Comparison of ENCODE assay signal across 9 mouse cellular contexts in genomic region chr10:123091737-123092136, GRCm38 (mm10). TPM values are rescaled to one million over a fixed set of nuclear protein-coding genes. Genes with fewer than 3 reads are reported as not detected.
DNase-seq lines count a peak whose midpoint lies in the region; ATAC-seq and TF ChIP-seq lines count a peak whose summit lies in the region.
"Had no signal": no experiment of that assay in that cellular context is flagged by ENCODE, and none has a peak within 500 bp of the region (broad histone marks: within the 10 kb centered on the region; RNA-seq: fewer than 3 reads in every experiment).

No protein-coding gene starts in this region.

- 0 out of 2 replicates have a peak, but pooled peaks have one; percentile 15 for TF ChIP-seq EP300 in heart, adult 2 months (IDR thresholded peaks at IDR 0.05; ENCODE audit: insufficient read depth, low read depth, low read length)
- TF ChIP-seq EP300 in lung, postnatal 0 days (IDR thresholded peaks at IDR 0.05) = no peak

- H3K27ac ChIP-seq in heart, adult 2 months = no peak overlapping the region
- H3K27ac ChIP-seq in heart, embryonic 11.5 days (ENCODE audit: low read depth, low read length) = no peak overlapping the region
- no peak overlapping the region for H3K27ac ChIP-seq in forebrain, embryonic 16.5 days (ENCODE audit: low read length)
- no peak overlapping the region for H3K27ac ChIP-seq in lung, postnatal 0 days (ENCODE audit: low read length)
- H3K27ac ChIP-seq: embryonic facial prominence, embryonic 12.5 days had no signal

- TF ChIP-seq POLR2A in heart, adult 2 months (IDR thresholded peaks at IDR 0.05; ENCODE audit: insufficient read depth, low read depth, low read length) = no peak

- DNase-seq in heart, adult 2 months = peak; percentile 23 to 41
- peak; percentile 19 to 37 for DNase-seq in CD8-positive naive resting alpha-beta T cell, adult 2 months (ENCODE audit: low read depth in 2 of 2, low spot score in 2 of 2)
- DNase-seq in c-Kit-positive CD71-positive TER-119-negative erythroid progenitor cells, embryonic 14.5 days (ENCODE audit: low read depth) = peak; percentile 40
- DNase-seq in kidney, postnatal 25 days = peak; percentile 46 to 74
- peak; percentile 82 for DNase-seq in lung, postnatal 0 days (ENCODE audit: low spot score)
- DNase-seq in skeletal muscle tissue, adult 2 months (ENCODE audit: low read depth, low spot score) = peak; percentile 42

- no peaks in the 10 kb centered on the region for H3K9me3 ChIP-seq in heart, embryonic 11.5 days (replicated peaks; ENCODE audit: control insufficient read depth, low read length)
- no peaks in the 10 kb centered on the region for H3K9me3 ChIP-seq in forebrain, embryonic 16.5 days (ENCODE audit: control insufficient read depth, low read length)
- H3K9me3 ChIP-seq in lung, postnatal 0 days (ENCODE audit: low read length) = no peaks in the 10 kb centered on the region
- H3K9me3 ChIP-seq: embryonic facial prominence, embryonic 12.5 days had no signal

- intact Hi-C loops in heart, adult 2 months (cut with DNase I) = loop anchor here (5.0 kb wide), 3 partner anchors 49 to 539 kb away; no protein-coding TSS in a partner anchor

- no peak overlapping the region for H3K4me2 ChIP-seq in heart, embryonic 11.5 days
- no peak overlapping the region for H3K4me2 ChIP-seq in forebrain, embryonic 16.5 days (ENCODE audit: low read length)
- H3K4me2 ChIP-seq in lung, postnatal 0 days (replicated peaks; ENCODE audit: low read depth, low read length) = no peak overlapping the region
- H3K4me2 ChIP-seq: embryonic facial prominence, embryonic 12.5 days had no signal

- H3K36me3 ChIP-seq in heart, adult 2 months (ENCODE audit: control insufficient read depth, insufficient read depth, low read length) = no peaks in the 10 kb centered on the region
- no peaks in the 10 kb centered on the region for H3K36me3 ChIP-seq in heart, embryonic 11.5 days (ENCODE audit: control insufficient read depth, insufficient read depth, low read length)
- no peaks in the 10 kb centered on the region for H3K36me3 ChIP-seq in forebrain, embryonic 16.5 days (ENCODE audit: control insufficient read depth, insufficient read depth)
- H3K36me3 ChIP-seq in lung, postnatal 0 days (ENCODE audit: insufficient read depth, low read length) = no peaks in the 10 kb centered on the region
- H3K36me3 ChIP-seq: embryonic facial prominence, embryonic 12.5 days had no signal

- TF ChIP-seq CTCF in heart, adult 2 months (IDR thresholded peaks at IDR 0.05) = peak; percentile 74
- TF ChIP-seq CTCF in lung, postnatal 0 days (IDR thresholded peaks at IDR 0.05) = peak; percentile 84

- ATAC-seq in heart, embryonic 11.5 days (replicated peaks; ENCODE audit: insufficient number of reproducible peaks, low FRiP score, low TSS enrichment) = no peak; the same call in 1 of the 2 replicates
- ATAC-seq in forebrain, embryonic 16.5 days = peak; percentile 72
- ATAC-seq in lung, postnatal 0 days = no peak; the same call in 1 of the 2 replicates

- H3K9ac ChIP-seq in heart, adult 2 months (ENCODE audit: low read depth, low read length) = no peak overlapping the region
- no peak overlapping the region for H3K9ac ChIP-seq in heart, embryonic 11.5 days (ENCODE audit: low read depth, low read length)
- H3K9ac ChIP-seq in forebrain, embryonic 16.5 days (replicated peaks; ENCODE audit: low read depth, low read length) = no peak overlapping the region
- no peak overlapping the region for H3K9ac ChIP-seq in lung, postnatal 0 days (replicated peaks; ENCODE audit: low read depth)
- H3K9ac ChIP-seq: embryonic facial prominence, embryonic 12.5 days had no signal

- 39% methylated on average over 5 of the region's 5 CpGs for WGBS in heart, adult 2 months
- WGBS in heart, embryonic 11.5 days (ENCODE audit: insufficient replicate concordance) = 36% methylated on average over 5 of the region's 5 CpGs
- WGBS in forebrain, embryonic 16.5 days = 36% methylated on average over 5 of the region's 5 CpGs
- WGBS in lung, postnatal 0 days = 31% methylated on average over 5 of the region's 5 CpGs

- no peaks in the 10 kb centered on the region; the same call in 1 of the 2 replicates for H3K4me1 ChIP-seq in heart, adult 2 months (ENCODE audit: control insufficient read depth, insufficient read depth, low read length)
- no peaks in the 10 kb centered on the region for H3K4me1 ChIP-seq in heart, embryonic 11.5 days (ENCODE audit: control insufficient read depth, insufficient read depth, low read length)
- no peaks in the 10 kb centered on the region for H3K4me1 ChIP-seq in forebrain, embryonic 16.5 days (replicated peaks; ENCODE audit: control insufficient read depth, insufficient read depth, low read length)
- no peaks in the 10 kb centered on the region for H3K4me1 ChIP-seq in lung, postnatal 0 days (ENCODE audit: insufficient read depth, low read depth, low read length)
- H3K4me1 ChIP-seq: embryonic facial prominence, embryonic 12.5 days had no signal

- no peak overlapping the region for H3K4me3 ChIP-seq in heart, adult 2 months
- no peak overlapping the region for H3K4me3 ChIP-seq in heart, embryonic 11.5 days (ENCODE audit: low read depth, low read length)
- no peak overlapping the region for H3K4me3 ChIP-seq in forebrain, embryonic 16.5 days (replicated peaks; ENCODE audit: low read length)
- H3K4me3 ChIP-seq in lung, postnatal 0 days (ENCODE audit: low read depth, low read length) = no peak overlapping the region
- H3K4me3 ChIP-seq: embryonic facial prominence, embryonic 12.5 days had no signal

- no peaks in the 10 kb centered on the region for H3K79me2 ChIP-seq in heart, adult 2 months (replicated peaks; ENCODE audit: control insufficient read depth, insufficient read depth, low read length)

- H3K27me3 ChIP-seq in heart, adult 2 months (ENCODE audit: control insufficient read depth, insufficient read depth, low read length) = no peaks in the 10 kb centered on the region
- no peaks in the 10 kb centered on the region for H3K27me3 ChIP-seq in heart, embryonic 11.5 days (ENCODE audit: control insufficient read depth, insufficient read depth, low read length)
- H3K27me3 ChIP-seq in forebrain, embryonic 16.5 days (replicated peaks; ENCODE audit: control insufficient read depth, insufficient read depth, low read length) = no peaks in the 10 kb centered on the region
- H3K27me3 ChIP-seq in lung, postnatal 0 days (replicated peaks; ENCODE audit: insufficient read depth, low read length) = no peaks in the 10 kb centered on the region
- H3K27me3 ChIP-seq: embryonic facial prominence, embryonic 12.5 days had no signal

RNA-seq across cellular contexts. Expression of gene Mon2, which starts 15.4 kb away (rescaled TPM):
- 10 to 100 TPM; 35.7 to 39.5 TPM for total RNA-seq in heart, adult 2 months (2021)
- 29.0 and 33.7 TPM in 2 replicates for polyA plus RNA-seq in heart, adult 2 months (2012; rRNA removed)
- polyA plus RNA-seq in heart, embryonic 11.5 days (2014; fragmentation: Nextera tagmentation; extraction: Ambion mirVana) = 23.0 and 23.7 TPM in 2 replicates
- polyA plus RNA-seq in forebrain, embryonic 16.5 days (2015; fragmentation: Nextera tagmentation; extraction: Ambion mirVana) = 25.6 and 26.1 TPM in 2 replicates
- 26.4 and 27.2 TPM in 2 replicates for polyA plus RNA-seq in lung, postnatal 0 days (2015; fragmentation: Nextera tagmentation; extraction: Ambion mirVana)

Comparison
In these comparisons a context has a peak if more than half of its experiments do, and no peak if none do; other contexts are left out.
1. DNase-seq: peak in every context shown above with its lines; median percentile 82 in lung, postnatal 0 days; 60 in kidney, postnatal 25 days; 42 in skeletal muscle tissue, adult 2 months; 40 in c-Kit-positive CD71-positive TER-119-negative erythroid progenitor cells, embryonic 14.5 days; 32 in heart, adult 2 months; 28 in CD8-positive naive resting alpha-beta T cell, adult 2 months.